Mouse (Mus musculus): ENCODE results near the gene Afg1l. TPM values are rescaled to one million over a fixed set of nuclear protein-coding genes. Genes with fewer than 3 reads are reported as not detected.
A peak's percentile ranks its signal among the peaks of the same experiment; 100 is the strongest.

Afg1l gene
- total RNA-seq (2018; cell fraction: chromatin; rRNA removed) = 10 to 100 TPM in 21 of 26 experiments, 1 to 10 TPM in 5; 3.4 to 24.7 (median 17.7) TPM
- 10 to 100 TPM in 19 of 26 experiments, 1 to 10 TPM in 7; 5.6 to 11.7 (median 10.3) TPM for total RNA-seq (2018; cell fraction: cytosol; rRNA removed)
- total RNA-seq (2018; cell fraction: nucleus; rRNA removed) = 10 to 100 TPM in 17 of 26 experiments, 1 to 10 TPM in 9; 3.2 to 16.8 (median 11.2) TPM
- 7.8 to 12.7 TPM (median 9.6 TPM) in 3 replicates for polyA plus RNA-seq (2018)

GRCm38 (mm10) chr10:42478341-42478720, at the start of gene Afg1l:
Gene Afg1l, minus strand, starts transcription at chr10:42478565.
- under 1% methylated on average over 29 of the region's 29 CpGs for WGBS (ENCODE audit: missing documents)
- no peaks in the 10 kb centered on the region for H3K36me3 ChIP-seq (ENCODE audit: inconsistent target)
- peak within 1 kb of the TSS; percentile 92 for H3K4me3 ChIP-seq (ENCODE audit: inconsistent target)
- H3K79me2 ChIP-seq (ENCODE audit: inconsistent target) = peaks cover 45% of the 10 kb centered on the region
- H3K27ac ChIP-seq = peak within 1 kb of the TSS; percentile 73

DNA sequence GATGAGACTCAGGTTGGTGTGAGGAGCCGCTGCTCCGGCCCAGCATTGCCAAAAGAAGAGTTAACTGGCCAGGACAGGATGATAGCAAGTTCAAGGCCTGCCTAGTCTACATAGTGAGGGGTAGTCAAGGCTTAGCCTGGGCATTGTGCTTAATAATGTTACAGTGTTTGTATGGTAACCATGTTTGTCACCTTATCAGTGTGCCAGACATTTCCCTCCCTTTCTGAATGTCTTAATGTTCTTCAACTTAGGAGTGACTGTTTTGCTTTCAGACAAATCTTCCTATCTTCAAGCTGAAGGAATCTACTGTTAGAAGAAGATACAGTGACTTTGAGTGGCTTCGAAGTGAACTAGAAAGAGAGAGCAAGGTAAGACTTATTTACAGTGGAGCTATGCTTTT, 47.3 kb upstream of the Afg1l start:
- H3K79me2 ChIP-seq (ENCODE audit: inconsistent target) = peaks cover 100% of the 10 kb centered on the region
- H3K36me3 ChIP-seq (ENCODE audit: inconsistent target) = peaks cover 56% of the 10 kb centered on the region
- WGBS (ENCODE audit: missing documents) = 98% methylated on average over 3 of the region's 3 CpGs
- H3K4me3 ChIP-seq (ENCODE audit: inconsistent target) = no peak overlapping the region
- no peak overlapping the region for H3K27ac ChIP-seq

DNA sequence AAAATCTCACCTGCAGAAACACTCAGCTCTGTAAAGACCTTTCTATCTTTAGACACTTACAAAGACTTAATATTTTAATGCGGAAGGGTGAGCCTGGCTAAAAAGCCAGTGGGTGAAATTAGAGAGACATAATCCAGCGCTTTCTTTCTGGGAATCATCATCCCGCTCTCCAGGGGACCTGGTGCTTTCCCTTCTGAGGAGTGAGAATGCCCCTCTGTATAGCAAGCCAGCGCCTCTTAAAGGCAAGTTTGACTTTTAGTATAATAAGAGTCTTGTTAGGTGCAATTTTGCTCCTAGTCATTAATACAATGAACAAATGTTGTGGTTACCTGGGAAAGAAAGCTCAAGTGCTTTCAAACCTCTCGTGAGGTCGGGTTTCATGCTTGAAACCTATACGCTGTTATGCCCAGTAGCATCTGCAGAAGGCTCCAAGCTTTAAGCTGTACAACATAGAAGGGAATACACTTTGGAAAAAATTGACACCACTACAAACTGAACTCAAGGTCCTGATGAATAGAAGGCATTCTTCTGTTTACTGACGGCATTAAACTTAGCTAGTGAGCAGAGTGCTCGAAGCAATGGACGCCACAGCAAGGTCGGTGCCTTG, 45.3 kb upstream of the Afg1l start:
- 95% methylated on average over 11 of the region's 11 CpGs for WGBS (ENCODE audit: missing documents)
- no peak overlapping the region for H3K27ac ChIP-seq
- no peak overlapping the region for H3K4me3 ChIP-seq (ENCODE audit: inconsistent target)
- peaks cover 100% of the 10 kb centered on the region for H3K79me2 ChIP-seq (ENCODE audit: inconsistent target)
- peaks cover 39% of the 10 kb centered on the region for H3K36me3 ChIP-seq (ENCODE audit: inconsistent target)

- Histone ChIP-seq H3K36me3 (ENCODE audit: inconsistent target) (peaks cover 32% of the 10 kb centered on the region), H3K79me2 (ENCODE audit: inconsistent target) (peaks cover 100% of the 10 kb centered on the region), H3K4me3 (ENCODE audit: inconsistent target) (no peak overlapping the region), H3K27ac (no peak overlapping the region)
- WGBS (ENCODE audit: missing documents) = 100% methylated on average over 2 of the region's 2 CpGs
Measured at GRCm38 (mm10) chr10:42522912-42523311, 44.5 kb upstream of the Afg1l start.

DNA sequence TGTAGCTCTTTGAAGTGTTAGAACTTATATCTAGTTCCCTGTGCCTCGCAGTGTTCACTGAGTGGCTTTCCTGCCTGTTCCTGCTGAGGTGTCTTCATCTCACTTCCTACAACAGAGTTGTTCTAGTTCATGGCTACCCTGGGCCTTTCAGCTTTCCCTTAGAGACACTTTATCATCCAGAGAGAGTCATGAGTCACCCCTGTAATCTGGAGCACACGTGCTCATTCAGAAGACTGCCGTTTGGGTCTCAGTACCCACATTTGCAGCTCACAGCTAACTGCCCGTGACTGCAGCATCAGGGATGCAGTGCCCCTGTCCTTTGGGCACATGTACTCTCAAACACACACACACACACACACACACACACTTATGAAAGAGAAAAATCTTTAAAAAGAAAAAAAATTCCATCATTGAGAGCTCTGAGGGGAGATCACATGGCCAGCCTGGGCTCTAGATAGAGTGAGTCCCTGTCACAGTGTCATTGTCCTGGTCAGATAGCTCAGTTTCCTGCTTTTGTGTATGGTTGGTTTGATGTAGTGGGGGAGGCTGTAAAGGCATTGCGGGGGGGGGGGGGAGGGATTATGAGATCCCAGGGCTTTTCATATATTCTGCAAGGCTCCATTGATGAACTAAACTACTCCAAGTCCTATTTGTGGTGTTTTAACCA, 43.1 kb upstream of the Afg1l start:
- no peak overlapping the region for H3K4me3 ChIP-seq (ENCODE audit: inconsistent target)
- 83% methylated on average over 5 of the region's 5 CpGs for WGBS (ENCODE audit: missing documents)
- H3K36me3 ChIP-seq (ENCODE audit: inconsistent target) = peaks cover 23% of the 10 kb centered on the region; the same call in 1 of the 2 replicates
- H3K27ac ChIP-seq = no peak overlapping the region
- H3K79me2 ChIP-seq (ENCODE audit: inconsistent target) = peaks cover 100% of the 10 kb centered on the region

GRCm38 (mm10) chr10:42518363-42518762, 40.0 kb upstream of the Afg1l start:
- Histone ChIP-seq H3K4me3 (ENCODE audit: inconsistent target) (no peak overlapping the region), H3K27ac (no peak overlapping the region), H3K79me2 (ENCODE audit: inconsistent target) (peaks cover 100% of the 10 kb centered on the region), H3K36me3 (ENCODE audit: inconsistent target) (0 out of 2 replicates have a peak, but pooled peaks cover 8% of the 10 kb centered on the region)
- 93% methylated on average over 8 of the region's 8 CpGs for WGBS (ENCODE audit: missing documents)

- Histone ChIP-seq H3K36me3 (ENCODE audit: inconsistent target) (0 out of 2 replicates have a peak, but pooled peaks cover 8% of the 10 kb centered on the region), H3K27ac (no peak overlapping the region), H3K4me3 (ENCODE audit: inconsistent target) (no peak overlapping the region), H3K79me2 (ENCODE audit: inconsistent target) (peaks cover 100% of the 10 kb centered on the region)
Measured at GRCm38 (mm10) chr10:42514125-42514524, 35.8 kb upstream of the Afg1l start.

GRCm38 (mm10) chr10:42511184-42512135, 33.1 kb upstream of the Afg1l start:
- peaks cover 100% of the 10 kb centered on the region for H3K79me2 ChIP-seq (ENCODE audit: inconsistent target)
- no peak overlapping the region for H3K27ac ChIP-seq
- H3K36me3 ChIP-seq (ENCODE audit: inconsistent target) = peaks cover 14% of the 10 kb centered on the region; the same call in 1 of the 2 replicates
- no peak overlapping the region for H3K4me3 ChIP-seq (ENCODE audit: inconsistent target)
- 94% methylated on average over 6 of the region's 6 CpGs for WGBS (ENCODE audit: missing documents)

DNA sequence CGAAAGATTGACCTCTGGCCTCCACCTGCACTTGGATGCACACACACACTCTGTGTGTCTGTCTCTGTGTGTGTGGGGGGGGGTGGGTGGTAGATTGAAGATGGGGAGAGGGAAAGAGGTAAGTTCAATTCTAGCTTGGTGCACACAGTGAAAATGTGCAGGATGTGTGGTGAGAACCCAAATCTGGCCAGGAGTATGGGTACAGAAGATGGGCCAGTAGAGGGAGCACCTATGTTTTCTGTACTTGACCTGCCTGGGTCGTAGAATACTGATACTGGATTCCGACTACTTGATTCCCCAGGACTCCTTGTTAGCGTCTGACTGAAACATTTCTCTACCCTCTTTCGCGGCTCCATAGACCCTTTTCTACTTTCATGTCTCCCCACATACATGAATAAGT, 31.8 kb upstream of the Afg1l start:
- Histone ChIP-seq H3K79me2 (ENCODE audit: inconsistent target) (peaks cover 100% of the 10 kb centered on the region), H3K36me3 (ENCODE audit: inconsistent target) (peaks cover 14% of the 10 kb centered on the region; the same call in 1 of the 2 replicates), H3K27ac (no peak overlapping the region), H3K4me3 (ENCODE audit: inconsistent target) (no peak overlapping the region)
- WGBS (ENCODE audit: missing documents) = 94% methylated on average over 6 of the region's 6 CpGs

GRCm38 (mm10) chr10:42504096-42504710, 25.8 kb upstream of the Afg1l start:
- WGBS (ENCODE audit: missing documents) = 56% methylated on average over 10 of the region's 10 CpGs
- H3K79me2 ChIP-seq (ENCODE audit: inconsistent target) = peaks cover 67% of the 10 kb centered on the region
- H3K36me3 ChIP-seq (ENCODE audit: inconsistent target) = peaks cover 7% of the 10 kb centered on the region; the same call in 1 of the 2 replicates
- peak overlapping the region; percentile 89 for H3K27ac ChIP-seq
- peak overlapping the region; percentile 89 for H3K4me3 ChIP-seq (ENCODE audit: inconsistent target)

DNA sequence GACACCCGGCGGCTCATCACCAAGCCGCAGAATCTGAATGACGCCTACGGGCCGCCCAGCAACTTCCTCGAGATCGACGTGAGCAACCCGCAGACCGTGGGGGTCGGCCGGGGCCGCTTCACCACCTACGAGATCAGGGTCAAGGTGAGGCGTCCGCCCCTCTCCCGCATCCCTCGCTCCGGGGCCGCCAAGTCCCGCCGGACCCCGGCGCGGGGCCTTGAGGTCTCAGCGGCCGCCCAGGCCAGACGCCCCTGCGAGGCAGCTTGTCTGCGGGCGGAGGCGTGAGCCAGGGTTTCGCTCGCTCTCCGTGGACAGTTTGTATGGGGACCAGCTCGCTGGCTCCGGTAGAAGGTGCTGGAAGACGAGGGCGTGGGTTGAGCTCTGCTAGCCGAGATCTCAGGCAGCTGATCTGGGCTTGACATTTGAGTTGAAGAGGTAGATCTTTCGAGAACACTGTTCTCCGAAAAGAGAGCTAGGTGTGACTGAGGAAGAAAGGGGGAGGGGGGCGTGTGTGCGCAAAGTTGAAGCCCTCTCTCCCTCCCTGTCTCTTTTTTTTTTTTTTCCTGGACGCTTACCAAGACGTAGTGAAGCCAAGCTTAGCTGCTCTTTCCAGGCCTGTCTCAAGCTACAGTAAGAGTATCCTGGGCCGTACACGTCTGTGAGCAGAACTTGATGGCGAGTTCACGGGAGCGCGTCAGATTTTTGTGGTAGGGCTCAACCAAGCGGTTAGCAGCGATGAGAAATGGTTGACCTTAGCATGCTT, 24.2 kb upstream of the Afg1l start:
- WGBS (ENCODE audit: missing documents) = 1% methylated on average over 50 of the region's 55 CpGs
- Histone ChIP-seq H3K36me3 (ENCODE audit: inconsistent target) (no peaks in the 10 kb centered on the region), H3K79me2 (ENCODE audit: inconsistent target) (peaks cover 51% of the 10 kb centered on the region), H3K4me3 (ENCODE audit: inconsistent target) (peak overlapping the region; percentile 89), H3K27ac (peak overlapping the region; percentile 89)

GRCm38 (mm10) chr10:42501775-42502348, 23.5 kb upstream of the Afg1l start, which contains the start of gene Snx3:
Gene Snx3, plus strand, starts transcription at chr10:42502030.
- H3K36me3 ChIP-seq (ENCODE audit: inconsistent target) = no peaks in the 10 kb centered on the region
- peaks cover 44% of the 10 kb centered on the region for H3K79me2 ChIP-seq (ENCODE audit: inconsistent target)
- peak within 1 kb of the TSS; percentile 89 for H3K4me3 ChIP-seq (ENCODE audit: inconsistent target)
- WGBS (ENCODE audit: missing documents) = under 1% methylated on average over 64 of the region's 68 CpGs
- H3K27ac ChIP-seq = peak within 1 kb of the TSS; percentile 89

GRCm38 (mm10) chr10:42501161-42501560, 22.8 kb upstream of the Afg1l start:
- Histone ChIP-seq H3K27ac (peak overlapping the region; percentile 66), H3K4me3 (ENCODE audit: inconsistent target) (no peak overlapping the region), H3K36me3 (ENCODE audit: inconsistent target) (no peaks in the 10 kb centered on the region), H3K79me2 (ENCODE audit: inconsistent target) (peaks cover 37% of the 10 kb centered on the region)
- WGBS (ENCODE audit: missing documents) = 95% methylated on average over 4 of the region's 5 CpGs
